Mouse (Mus musculus) midbrain, postnatal 0 days (tissue): ENCODE measurements around the gene AI467606. TPM values are rescaled to one million over a fixed set of nuclear protein-coding genes. Genes with fewer than 3 reads are reported as not detected.
A peak's percentile ranks its signal among the peaks of the same experiment; 100 is the strongest.

ENCODE experiments used
- ATAC-seq: fragments of 200-750 bp; cut with Nextera tagmentation; 2 replicates; pipeline ENCODE4 v1.8.0; 2017; ENCODE audit warnings: moderate number of reproducible peaks, mild to moderate bottlenecking, moderate TSS enrichment, moderate library complexity; ENCODE audit not compliant: low FRiP score
- DNase-seq: peaks from one replicate; pipeline ENCODE4 v3.0.0-alpha.2; 2015; ENCODE audit warnings: low spot score
- H3K27ac ChIP-seq: fragments of 300-500 bp; sonication (generic); 2 replicates; pipeline ENCODE4 v1.5.1; 2014; ENCODE audit warnings: low read depth, mild to moderate bottlenecking, low read length, mixed read lengths
- H3K27me3 ChIP-seq: fragments of 300-500 bp; sonication (generic); 2 replicates; pipeline ENCODE4 v1.6.1; 2014; ENCODE audit warnings: low read length, control low read depth, mixed read lengths; ENCODE audit not compliant: insufficient read depth
- H3K36me3 ChIP-seq: fragments of 300-500 bp; sonication (generic); 2 replicates; pipeline ENCODE4 v1.6.1; 2014; ENCODE audit warnings: low read length, control low read depth, mixed read lengths; ENCODE audit not compliant: insufficient read depth
- H3K4me1 ChIP-seq: fragments of 300-500 bp; sonication (generic); 2 replicates; pipeline ENCODE4 v1.6.1; 2014; ENCODE audit warnings: mild to moderate bottlenecking, control low read depth, antibody characterized with exemption, low read length, mixed read lengths; ENCODE audit not compliant: insufficient read depth
- H3K4me2 ChIP-seq: fragments of 300-500 bp; sonication (generic); 2 replicates; pipeline ENCODE4 v1.6.1; 2014; ENCODE audit warnings: low read depth, mild to moderate bottlenecking, low read length, mixed read lengths; ENCODE audit not compliant: poor library complexity, severe bottlenecking
- H3K4me3 ChIP-seq: fragments of 300-500 bp; sonication (generic); 2 replicates; pipeline ENCODE4 v1.5.1; 2014; ENCODE audit warnings: low read depth, mild to moderate bottlenecking, low read length, moderate library complexity
- H3K9ac ChIP-seq: fragments of 300-500 bp; sonication (generic); replicated peaks from 2 replicates; pipeline ENCODE4 v1.6.1; 2014; ENCODE audit warnings: mild to moderate bottlenecking, low read length, moderate library complexity, mixed read lengths; ENCODE audit not compliant: poor library complexity, severe bottlenecking
- H3K9me3 ChIP-seq: fragments of 300-500 bp; sonication (generic); 2 replicates; pipeline ENCODE4 v1.6.1; 2016; ENCODE audit warnings: low read length, control low read depth
- CTCF ChIP-seq: IDR thresholded peaks from 2 replicates; pipeline ENCODE4 v1.5.1; 2016; ENCODE audit warnings: antibody characterized with exemption, mild to moderate bottlenecking
- WGBS: fragments of 180-500 bp; shearing (Covaris S2); extraction: QIAGEN DNeasy Blood & Tissue Kit; methylation state at CpG from one replicate; pipeline ENCODE4 v1.1.7; 2014; 5-methylcytosine and 5-hydroxymethylcytosine counted together
- polyA plus RNA-seq: library from polyadenylated mRNA; unstranded; fragments of >200 nt; fragmentation: Nextera tagmentation; extraction: Ambion mirVana; gene quantifications from 2 replicates; pipeline ENCODE4 v1.2.1, GENCODE M21; 2015
- total RNA-seq: library from RNA; depleted of rRNA; stranded (reverse); fragments of >200 nt; gene quantifications from 2 replicates; pipeline ENCODE4 v1.2.3, GENCODE M21; 2014

The AI467606 gene
- total and polyA plus RNA-seq, 2 experiments from 2014 or later, result 1.9 to 5.9 TPM

DNA sequence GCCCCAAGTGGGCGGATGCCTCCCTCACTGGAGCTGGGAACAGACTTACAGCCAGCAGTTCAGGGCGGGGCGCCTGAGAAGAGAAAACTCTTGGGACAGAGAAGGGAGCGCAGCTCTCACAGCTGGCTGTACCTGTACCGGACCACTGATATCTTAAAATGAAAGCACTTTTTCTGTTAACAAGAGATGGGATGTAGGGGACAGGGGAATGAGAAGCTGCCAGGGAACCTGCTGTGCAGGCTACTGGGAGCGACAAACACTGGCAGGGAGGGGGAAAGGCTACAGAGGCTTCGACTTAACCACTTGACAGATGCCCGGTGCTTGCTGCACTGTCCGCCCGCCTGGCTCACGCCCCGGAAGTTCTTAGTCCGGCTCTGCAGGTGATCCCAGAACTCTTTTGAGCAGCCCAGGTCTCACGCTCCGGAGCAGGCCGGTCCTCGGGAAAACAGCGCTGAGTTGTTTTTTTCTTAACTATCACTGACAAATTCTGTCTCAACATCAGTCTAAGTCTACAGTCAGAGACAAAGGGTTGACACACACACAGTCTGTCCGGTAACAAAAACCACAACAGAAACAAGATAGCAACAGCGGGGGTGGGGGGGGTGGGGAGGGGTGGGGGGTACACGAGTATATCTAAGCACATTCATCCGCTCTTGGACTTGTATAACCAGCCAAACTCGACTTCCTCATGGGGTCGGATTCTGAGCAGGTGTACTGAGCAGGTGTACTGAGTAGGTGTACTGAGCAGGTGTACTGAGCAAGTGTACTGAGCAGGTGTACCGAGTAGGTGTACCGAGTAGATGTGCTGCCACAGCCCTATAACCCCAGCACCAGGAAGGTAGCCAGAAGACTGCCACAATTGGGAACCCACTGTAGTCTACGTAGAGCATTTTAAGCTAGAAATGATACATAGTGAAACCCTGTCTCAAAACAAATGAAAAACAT is 2.0 kb upstream of the AI467606 start:
- DNase-seq (no peak), ATAC-seq (no peak)
- peak overlapping the region; percentile 15; the same call in 1 of the 2 replicates for H3K4me3 ChIP-seq
- H3K27me3 ChIP-seq, result no peaks in the 10 kb centered on the region
- no peak overlapping the region for H3K27ac ChIP-seq
- 22% methylated on average over 27 of the region's 27 CpGs for WGBS
- H3K4me2 ChIP-seq, result peak overlapping the region; percentile 39
- H3K4me1 ChIP-seq, result no peaks in the 10 kb centered on the region
- H3K9ac ChIP-seq, result 0 out of 2 replicates have a peak overlapping the region, but pooled peaks have one; percentile 24
- TF ChIP-seq CTCF, result no peak
- no peaks in the 10 kb centered on the region for H3K9me3 ChIP-seq
- H3K36me3 ChIP-seq, result no peaks in the 10 kb centered on the region

DNA sequence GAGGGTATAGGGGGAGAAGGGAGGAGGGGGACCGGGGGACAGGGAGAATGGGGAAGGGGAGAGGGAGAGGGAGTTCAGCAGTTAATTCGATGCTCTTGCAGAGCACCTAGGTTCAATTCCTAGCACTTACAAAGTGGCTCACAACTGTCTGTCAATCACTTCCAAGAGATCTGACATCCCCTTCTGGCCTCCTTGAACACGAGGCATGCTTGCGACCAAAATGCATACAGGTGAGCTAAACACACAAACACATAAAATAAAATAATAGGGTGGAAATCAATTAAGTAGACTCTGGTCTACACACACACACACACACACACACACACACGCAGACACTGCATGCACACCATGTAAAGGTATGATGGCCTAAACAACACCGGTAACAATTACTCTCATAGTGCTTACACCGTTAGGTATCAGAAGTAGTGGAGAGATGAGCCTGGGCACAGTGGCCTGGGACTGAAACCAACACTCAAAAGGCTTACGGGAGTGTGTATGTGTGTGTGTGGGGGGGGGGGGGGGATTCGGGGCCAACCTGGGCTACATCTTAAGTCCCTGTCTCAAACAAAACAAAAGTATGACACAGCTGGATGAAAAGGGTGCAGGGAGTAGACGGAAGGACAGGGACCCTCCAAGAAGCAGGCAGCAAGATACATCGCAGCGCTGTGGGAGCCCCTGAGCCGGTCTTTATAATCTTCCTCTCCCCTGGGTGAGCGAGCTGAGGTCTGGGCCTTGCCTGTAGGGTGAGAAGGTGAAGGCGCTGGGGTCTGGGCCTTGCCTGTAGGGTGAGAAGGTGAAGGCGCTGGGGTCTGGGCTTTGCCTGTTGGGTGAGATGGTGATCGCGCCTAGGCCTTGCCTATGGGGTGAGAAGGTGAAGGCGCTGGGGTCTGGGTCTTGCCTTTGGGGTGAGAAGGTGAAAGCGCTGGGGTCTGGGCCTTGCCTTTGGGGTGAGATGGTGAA is 725 bp upstream of the AI467606 start:
- DNase-seq (no peak), ATAC-seq (no peak)
- no peak overlapping the region for H3K4me2 ChIP-seq
- 83% methylated on average over 19 of the region's 20 CpGs for WGBS
- no peak overlapping the region for H3K4me3 ChIP-seq
- H3K4me1 ChIP-seq, result no peaks in the 10 kb centered on the region
- H3K27me3 ChIP-seq, result no peaks in the 10 kb centered on the region
- H3K36me3 ChIP-seq, result no peaks in the 10 kb centered on the region
- H3K9me3 ChIP-seq, result no peaks in the 10 kb centered on the region
- H3K27ac ChIP-seq, result no peak overlapping the region
- H3K9ac ChIP-seq, result no peak overlapping the region
- no peak for TF ChIP-seq CTCF

DNA sequence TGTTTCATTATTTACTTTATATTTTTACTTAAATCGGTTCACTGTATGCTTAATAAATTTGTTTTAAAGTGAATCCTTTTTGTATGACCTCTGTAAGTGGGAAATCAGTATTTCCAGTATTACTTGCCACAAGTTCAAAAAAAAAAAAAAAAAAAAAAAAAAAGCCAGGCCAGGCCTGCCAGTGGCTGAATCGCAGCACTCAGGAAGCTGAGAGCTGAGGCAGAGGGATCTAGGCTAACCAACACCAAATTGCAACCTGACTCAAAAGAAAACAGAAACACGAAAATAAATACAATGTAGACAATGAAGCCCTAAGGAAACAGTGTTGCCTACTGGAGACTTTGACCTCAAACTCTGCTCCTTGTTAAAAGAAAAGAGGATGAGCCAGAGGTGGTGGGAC is 2.8 kb downstream of the AI467606 start:
- Histone ChIP-seq H3K9ac (no peak overlapping the region), H3K4me1 (no peaks in the 10 kb centered on the region), H3K4me2 (no peak overlapping the region), H3K27ac (no peak overlapping the region), H3K27me3 (no peaks in the 10 kb centered on the region), H3K9me3 (no peaks in the 10 kb centered on the region), H3K36me3 (no peaks in the 10 kb centered on the region), H3K4me3 (no peak overlapping the region)
- DNase-seq (no peak), ATAC-seq (no peak)
- WGBS, result 71% methylated on average over 3 of the region's 3 CpGs
- no peak for TF ChIP-seq CTCF

DNA sequence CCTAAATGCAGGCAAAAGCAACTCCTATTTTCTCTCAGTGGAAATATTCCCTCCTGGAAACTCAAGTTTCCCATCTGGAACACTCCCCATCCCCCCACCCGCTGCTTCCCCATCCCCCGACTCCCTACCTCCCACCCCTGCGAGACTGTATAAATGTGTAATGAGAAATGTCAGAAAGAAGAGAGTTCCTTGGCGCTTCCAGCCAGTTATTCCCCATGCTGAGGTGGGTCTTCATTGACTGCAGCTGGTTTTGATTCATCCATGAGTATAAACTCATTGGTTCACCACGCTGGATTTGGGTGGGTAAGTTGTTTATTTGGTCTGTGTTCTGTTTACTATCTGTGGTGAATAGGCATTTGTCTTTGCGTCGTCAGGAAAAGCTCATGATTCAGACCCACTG is 5.3 kb downstream of the AI467606 start:
- 69% methylated on average over 7 of the region's 7 CpGs for WGBS

DNA sequence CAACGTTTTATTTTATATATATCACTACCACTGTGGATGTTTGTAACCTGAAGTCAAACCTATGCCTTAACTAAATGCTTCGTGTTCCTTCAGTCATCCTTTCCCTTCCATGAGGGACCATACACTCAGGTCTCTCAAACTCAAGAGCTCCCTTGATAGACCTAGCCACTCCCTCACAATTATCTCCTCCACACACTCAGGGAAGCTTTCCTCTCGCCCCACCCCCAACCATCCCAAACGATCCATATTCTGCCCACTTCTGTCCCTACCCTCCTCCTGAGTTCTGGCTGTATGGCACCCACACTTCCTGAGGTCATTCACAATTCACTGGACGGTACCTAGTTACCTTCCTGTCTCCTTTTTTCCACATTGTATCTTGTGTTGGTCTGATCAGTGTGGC is 7.4 kb downstream of the AI467606 start:
- Histone ChIP-seq H3K4me3 (no peak overlapping the region), H3K4me2 (no peak overlapping the region), H3K9me3 (no peaks in the 10 kb centered on the region), H3K9ac (no peak overlapping the region), H3K36me3 (no peaks in the 10 kb centered on the region), H3K27me3 (no peaks in the 10 kb centered on the region), H3K27ac (no peak overlapping the region), H3K4me1 (no peaks in the 10 kb centered on the region)
- DNase-seq, result no peak
- no peak for TF ChIP-seq CTCF
- no peak for ATAC-seq
- 97% methylated on average over 5 of the region's 5 CpGs for WGBS

More for the DNA sequence above, 5.3 kb downstream of the AI467606 start:
- no peak overlapping the region for H3K27ac ChIP-seq
- no peaks in the 10 kb centered on the region for H3K36me3 ChIP-seq
- no peak overlapping the region for H3K4me3 ChIP-seq
- no peak for TF ChIP-seq CTCF
- DNase-seq (no peak), ATAC-seq (no peak)
- no peak overlapping the region for H3K9ac ChIP-seq
- H3K4me1 ChIP-seq, result no peaks in the 10 kb centered on the region
- no peak overlapping the region for H3K4me2 ChIP-seq
- H3K27me3 ChIP-seq, result no peaks in the 10 kb centered on the region
- H3K9me3 ChIP-seq, result no peaks in the 10 kb centered on the region
